9 mouse cellular contexts compared by ENCODE assay signal in genomic region chr6:38081727-38082341, GRCm38 (mm10). TPM values are rescaled to one million over a fixed set of nuclear protein-coding genes. Genes with fewer than 3 reads are reported as not detected.
DNase-seq lines count a peak whose midpoint lies in the region; ATAC-seq and TF ChIP-seq lines count a peak whose summit lies in the region.
"Had no signal": no experiment of that assay in that cellular context is flagged by ENCODE, and none has a peak within 500 bp of the region (broad histone marks: within the 10 kb centered on the region; RNA-seq: fewer than 3 reads in every experiment).

No protein-coding gene starts in this region.

- POLR2A ChIA-PET in Patski (lab: Charles Lee), result interaction anchor here (0.9 to 1.2 kb wide), 2 partner anchors 9 kb away, joined by 4 to 5 read pairs; no protein-coding TSS in a partner anchor

- H3K4me2 ChIP-seq in embryonic facial prominence, embryonic 14.5 days (ENCODE audit: low read depth, low read length), result no peak overlapping the region
- H3K4me2 ChIP-seq in lung, embryonic 15.5 days, result peak overlapping the region; percentile 13; the same call in 1 of the 2 replicates
- H3K4me2 ChIP-seq: midbrain, embryonic 13.5 days had no signal

- CTCF ChIA-PET in Patski (lab: Charles Lee), result interaction anchor here (0.8 to 1.7 kb wide), 6 partner anchors 10 to 73 kb away, joined by 3 to 6 read pairs (median 4); no protein-coding TSS in a partner anchor

- no peak for TF ChIP-seq CTCF in Patski (IDR thresholded peaks at IDR 0.05)

- H3K27me3 ChIP-seq in Patski, result no peaks in the 10 kb centered on the region
- no peaks in the 10 kb centered on the region for H3K27me3 ChIP-seq in embryonic facial prominence, embryonic 14.5 days (replicated peaks; ENCODE audit: control insufficient read depth, insufficient read depth, low read length)
- no peaks in the 10 kb centered on the region for H3K27me3 ChIP-seq in lung, embryonic 15.5 days
- H3K27me3 ChIP-seq: midbrain, embryonic 13.5 days had no signal

- peak overlapping the region; percentile 52; the same call in 1 of the 2 replicates for H3K27ac ChIP-seq in embryonic facial prominence, embryonic 14.5 days (replicated peaks; ENCODE audit: low read depth, low read length)
- H3K27ac ChIP-seq in lung, embryonic 15.5 days, result peak overlapping the region; percentile 74
- H3K27ac ChIP-seq: midbrain, embryonic 13.5 days had no signal

- no peaks in the 10 kb centered on the region for H3K9me3 ChIP-seq in embryonic facial prominence, embryonic 14.5 days (ENCODE audit: control insufficient read depth, low read length)
- H3K9me3 ChIP-seq in lung, embryonic 15.5 days, result no peaks in the 10 kb centered on the region
- H3K9me3 ChIP-seq: midbrain, embryonic 13.5 days had no signal

- no peak overlapping the region for H3K4me3 ChIP-seq in embryonic facial prominence, embryonic 14.5 days (ENCODE audit: low read depth, low read length)
- no peak overlapping the region for H3K4me3 ChIP-seq in lung, embryonic 15.5 days
- H3K4me3 ChIP-seq: midbrain, embryonic 13.5 days had no signal

- ATAC-seq in Patski, result peak; percentile 94
- peak; percentile 75 for ATAC-seq in embryonic facial prominence, embryonic 14.5 days (ENCODE audit: low read depth)
- peak; percentile 50; the same call in 1 of the 2 replicates for ATAC-seq in lung, embryonic 15.5 days (ENCODE audit: borderline replicate concordance, extremely low read depth, low FRiP score, low TSS enrichment)
- ATAC-seq: midbrain, embryonic 13.5 days had no signal

- peak; percentile 93 for DNase-seq in Patski (ENCODE audit: low read depth, low spot score)
- DNase-seq in embryonic facial prominence, embryonic 14.5 days (ENCODE audit: low spot score), result peak; percentile 68
- DNase-seq in kidney, adult 11 months, result peak; percentile 44
- no peak for DNase-seq in testis, postnatal 10 days (ENCODE audit: low spot score)
- no peak for DNase-seq in layer of hippocampus, postnatal 10 days (ENCODE audit: low spot score in 2 of 2)
- DNase-seq in right cerebral cortex, postnatal 25 days, result no peak

- 35% methylated on average over 11 of the region's 11 CpGs for WGBS in embryonic facial prominence, embryonic 14.5 days
- WGBS in lung, embryonic 15.5 days, result 42% methylated on average over 11 of the region's 11 CpGs

- H3K9ac ChIP-seq in embryonic facial prominence, embryonic 14.5 days (ENCODE audit: low read depth, low read length), result no peak overlapping the region
- no peak overlapping the region for H3K9ac ChIP-seq in lung, embryonic 15.5 days
- H3K9ac ChIP-seq: midbrain, embryonic 13.5 days had no signal

- in situ Hi-C loops in Patski (cut with MboI; ENCODE audit: low pct_unique_long_range_greater_than_20kb), result no loop called here

- peaks cover 14% of the 10 kb centered on the region for H3K4me1 ChIP-seq in embryonic facial prominence, embryonic 14.5 days (ENCODE audit: control insufficient read depth, insufficient read depth, low read length)
- H3K4me1 ChIP-seq in lung, embryonic 15.5 days, result peaks cover 16% of the 10 kb centered on the region
- H3K4me1 ChIP-seq: midbrain, embryonic 13.5 days had no signal

- no peaks in the 10 kb centered on the region for H3K36me3 ChIP-seq in embryonic facial prominence, embryonic 14.5 days (ENCODE audit: control insufficient read depth, insufficient read depth, low read length)
- no peaks in the 10 kb centered on the region for H3K36me3 ChIP-seq in lung, embryonic 15.5 days
- H3K36me3 ChIP-seq: midbrain, embryonic 13.5 days had no signal

RNA-seq across cellular contexts. Expression of gene Tmem213, which starts 27.2 kb away (rescaled TPM):
- not detected for polyA plus RNA-seq in Patski (2021)
- polyA plus RNA-seq in embryonic facial prominence, embryonic 14.5 days (2014; fragmentation: Nextera tagmentation; extraction: Ambion mirVana), result 2.7 and 3.2 TPM in 2 replicates
- 49.7 and 58.9 TPM in 2 replicates for polyA plus RNA-seq in lung, embryonic 15.5 days (2015; fragmentation: Nextera tagmentation; extraction: Ambion mirVana)
- not detected for total RNA-seq in layer of hippocampus, postnatal 10 days (2021)
- polyA plus RNA-seq: cortical plate, adult 2 months had no signal

RNA-seq across cellular contexts. Expression of gene Svopl, which starts 35.0 kb away (rescaled TPM):
- polyA plus RNA-seq in Patski (2021), result not detected
- polyA plus RNA-seq in embryonic facial prominence, embryonic 14.5 days (2014; fragmentation: Nextera tagmentation; extraction: Ambion mirVana), result 3.8 and 6.0 TPM in 2 replicates
- polyA plus RNA-seq in lung, embryonic 15.5 days (2015; fragmentation: Nextera tagmentation; extraction: Ambion mirVana), result 0.97 and 1.3 TPM in 2 replicates
- under 1 TPM; 0.31 to 0.50 TPM for total RNA-seq in layer of hippocampus, postnatal 10 days (2021)
- polyA plus RNA-seq: cortical plate, adult 2 months had no signal

RNA-seq across cellular contexts. Expression of gene Atp6v0a4, which starts 42.6 kb away (rescaled TPM):
- polyA plus RNA-seq in Patski (2021), result 2.5 TPM
- 0.97 and 3.1 TPM in 2 replicates for polyA plus RNA-seq in embryonic facial prominence, embryonic 14.5 days (2014; fragmentation: Nextera tagmentation; extraction: Ambion mirVana)
- polyA plus RNA-seq in lung, embryonic 15.5 days (2015; fragmentation: Nextera tagmentation; extraction: Ambion mirVana), result 3.2 and 5.9 TPM in 2 replicates
- 1 to 10 TPM; 4.5 to 4.6 TPM for total RNA-seq in layer of hippocampus, postnatal 10 days (2021)

Comparison
In these comparisons a context has a peak if more than half of its experiments do, and no peak if none do; other contexts are left out.
1. DNase-seq: peak in Patski (single experiment), embryonic facial prominence, embryonic 14.5 days (single experiment) and kidney, adult 11 months (single experiment); none in testis, postnatal 10 days (single experiment), layer of hippocampus, postnatal 10 days (0 of 2) and right cerebral cortex, postnatal 25 days (single experiment).
2. RNA of gene Tmem213, which starts 27.2 kb away (polyA plus RNA-seq): 49.7 to 58.9 TPM in lung, embryonic 15.5 days; 2.7 to 3.2 TPM in embryonic facial prominence, embryonic 14.5 days and not detected in Patski (single experiment); every median in the first group is over 10 times any median in the second.
3. Peak in every context shown above with its lines, with median percentiles within 50 percentile points of each other: ATAC-seq.